Mouse (Mus musculus) ES-Bruce4 (cell line): ENCODE measurements at regions not wholly inside any gene's neighbourhood (a gene's known extent, or its start where the extent isn't known, plus 50 kb on each side); places are given as distances from the start of the nearest gene placed in this dataset.

ENCODE experiments used
- CTCF ChIP-seq: IDR thresholded peaks from one replicate; pipeline ENCODE4 v1.8.1; 2011; ENCODE audit warnings: low read depth, low read length
- POLR2A ChIP-seq: IDR thresholded peaks from one replicate; pipeline ENCODE4 v1.8.1; 2011; ENCODE audit warnings: low read length; ENCODE audit not compliant: insufficient read depth

- TF ChIP-seq CTCF (no peak), POLR2A (no peak)
Measured at GRCm38 (mm10) chr1:73797858-73798257, 326.4 kb downstream of the Tns1 start.
